Mouse (Mus musculus) spleen, postnatal 10 days (tissue): ENCODE results near the gene Atg16l2.

ENCODE experiments used
- DNase-seq, 2 experiments: peaks; one replicate each; pipeline ENCODE4 v3.0.0; 2021 to 2022; ENCODE audit warnings: low spot score in 2 of 2

Atg16l2 gene

GRCm38 (mm10) chr7:101223501-101223900 lies 78.5 kb downstream of the Atg16l2 start:
- DNase-seq = no peak

DNA sequence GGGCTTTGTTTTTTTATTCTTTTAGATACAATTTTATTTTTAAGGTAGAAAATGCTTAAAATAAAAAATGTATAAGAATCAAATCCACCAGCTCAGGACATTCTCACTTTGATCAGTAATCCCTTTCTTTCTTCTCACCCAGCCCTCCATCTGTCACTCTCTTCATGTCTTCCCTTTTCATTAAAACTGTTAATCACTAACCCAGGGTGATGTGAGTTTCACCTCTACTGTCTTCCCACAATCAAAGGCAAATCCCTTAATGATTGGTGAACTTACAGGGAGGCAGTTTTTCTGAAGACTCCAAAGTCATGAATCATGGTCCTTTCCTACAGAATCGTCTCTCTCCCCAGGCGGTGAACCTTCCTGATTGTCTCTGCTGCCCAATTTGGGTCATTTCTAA lies 85.3 kb downstream of the Atg16l2 start:
- no peak for DNase-seq

GRCm38 (mm10) chr7:101213515-101214263 lies 88.4 kb downstream of the Atg16l2 start:
- no peak for DNase-seq
